Mouse (Mus musculus): ENCODE data around the gene Foxo3.

DNA sequence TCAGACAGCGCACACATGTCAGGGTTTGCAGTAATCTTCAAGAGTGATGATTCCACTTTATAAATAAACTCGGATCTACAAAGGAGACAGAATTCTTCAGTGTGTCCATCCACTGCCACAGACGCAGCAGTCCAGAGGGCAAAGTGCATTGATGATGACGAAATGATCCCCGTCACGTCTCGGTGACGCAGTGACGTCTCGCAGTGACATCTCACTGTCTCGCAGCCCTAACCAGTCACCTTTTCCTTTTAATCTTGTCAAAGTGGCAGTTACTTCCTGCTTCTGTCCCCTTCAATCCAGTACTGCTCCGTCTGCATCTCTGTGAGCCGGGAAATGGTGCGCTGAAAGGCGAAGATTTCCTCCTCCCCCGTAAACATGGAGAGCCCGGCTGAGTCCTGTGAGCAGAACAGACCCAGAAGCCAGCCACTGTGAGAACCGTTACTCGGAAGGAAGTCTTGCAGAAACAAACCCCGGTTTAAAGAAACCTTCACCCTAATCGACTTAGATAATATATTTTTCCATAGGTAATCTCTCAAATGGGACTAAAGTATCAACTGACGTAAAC is 36.7 kb upstream of the Foxo3 start:
- no peak for TF ChIP-seq CTCF (IDR thresholded peaks at IDR 0.05; ENCODE audit: extremely low read depth, insufficient read depth, low read length)
- TF ChIP-seq POLR2A (IDR thresholded peaks at IDR 0.05; ENCODE audit: extremely low read depth, insufficient read depth, low read length): no peak

All from cortical plate, adult 2 months (tissue).